Mouse (Mus musculus): ENCODE data around the gene Zbtb48. TPM values are rescaled to one million over a fixed set of nuclear protein-coding genes. Genes with fewer than 3 reads are reported as not detected.
A peak's percentile ranks its signal among the peaks of the same experiment; 100 is the strongest.

Gene Zbtb48
- total and polyA plus RNA-seq, 2 experiments from 2014 or later = 9.0 to 11.3 TPM

GRCm38 (mm10) chr4:152044609-152045008, 17.1 kb upstream of the Zbtb48 start:
- no peak overlapping the region for H3K4me2 ChIP-seq (ENCODE audit: low read depth, low read length)
- TF ChIP-seq EP300 (IDR thresholded peaks at IDR 0.05; ENCODE audit: low read depth) = no peak
- TF ChIP-seq CTCF (IDR thresholded peaks at IDR 0.05; ENCODE audit: low read depth) = no peak
- H3K27me3 ChIP-seq (ENCODE audit: control insufficient read depth, insufficient read depth, low read length) = no peaks in the 10 kb centered on the region
- H3K9ac ChIP-seq (replicated peaks; ENCODE audit: low read depth, low read length) = no peak overlapping the region
- peaks cover 8% of the 10 kb centered on the region; the same call in 1 of the 2 replicates for H3K4me1 ChIP-seq (ENCODE audit: control insufficient read depth, insufficient read depth)
- H3K36me3 ChIP-seq (replicated peaks; ENCODE audit: control insufficient read depth, insufficient read depth, low read length) = peaks cover 73% of the 10 kb centered on the region
- DNase-seq (ENCODE audit: low spot score) = no peak
- H3K9me3 ChIP-seq (replicated peaks; ENCODE audit: control insufficient read depth, low read length) = no peaks in the 10 kb centered on the region
- no peak overlapping the region for H3K4me3 ChIP-seq (ENCODE audit: low read depth, low read length)
- 86% methylated on average over 6 of the region's 6 CpGs for WGBS
- ATAC-seq (ENCODE audit: insufficient read depth, low read depth) = no peak
- no peak overlapping the region for H3K27ac ChIP-seq (ENCODE audit: low read depth)

GRCm38 (mm10) chr4:152043171-152043570, 15.7 kb upstream of the Zbtb48 start:
- Histone ChIP-seq H3K9ac (replicated peaks; ENCODE audit: low read depth, low read length) (no peak overlapping the region), H3K4me2 (ENCODE audit: low read depth, low read length) (no peak overlapping the region), H3K9me3 (replicated peaks; ENCODE audit: control insufficient read depth, low read length) (no peaks in the 10 kb centered on the region), H3K27me3 (ENCODE audit: control insufficient read depth, insufficient read depth, low read length) (no peaks in the 10 kb centered on the region), H3K27ac (ENCODE audit: low read depth) (no peak overlapping the region), H3K4me3 (ENCODE audit: low read depth, low read length) (no peak overlapping the region), H3K4me1 (ENCODE audit: control insufficient read depth, insufficient read depth) (peaks cover 8% of the 10 kb centered on the region; the same call in 1 of the 2 replicates), H3K36me3 (replicated peaks; ENCODE audit: control insufficient read depth, insufficient read depth, low read length) (peaks cover 66% of the 10 kb centered on the region)
- ATAC-seq (ENCODE audit: insufficient read depth, low read depth) (no peak), DNase-seq (ENCODE audit: low spot score) (no peak)
- 90% methylated on average over 3 of the region's 3 CpGs for WGBS
- TF ChIP-seq CTCF (IDR thresholded peaks at IDR 0.05; ENCODE audit: low read depth) = no peak
- no peak for TF ChIP-seq EP300 (IDR thresholded peaks at IDR 0.05; ENCODE audit: low read depth)

GRCm38 (mm10) chr4:152041924-152042641, 14.6 kb upstream of the Zbtb48 start:
- Histone ChIP-seq H3K27me3 (ENCODE audit: control insufficient read depth, insufficient read depth, low read length) (no peaks in the 10 kb centered on the region), H3K9me3 (replicated peaks; ENCODE audit: control insufficient read depth, low read length) (no peaks in the 10 kb centered on the region)

GRCm38 (mm10) chr4:152039831-152040310, 12.4 kb upstream of the Zbtb48 start:
- Histone ChIP-seq H3K4me3 (ENCODE audit: low read depth, low read length) (peak overlapping the region; percentile 98), H3K9ac (replicated peaks; ENCODE audit: low read depth, low read length) (peak overlapping the region; percentile 95), H3K4me1 (ENCODE audit: control insufficient read depth, insufficient read depth) (peaks cover 8% of the 10 kb centered on the region; the same call in 1 of the 2 replicates), H3K27ac (ENCODE audit: low read depth) (peak overlapping the region; percentile 51; the same call in 1 of the 2 replicates), H3K9me3 (replicated peaks; ENCODE audit: control insufficient read depth, low read length) (no peaks in the 10 kb centered on the region), H3K36me3 (replicated peaks; ENCODE audit: control insufficient read depth, insufficient read depth, low read length) (peaks cover 38% of the 10 kb centered on the region), H3K27me3 (ENCODE audit: control insufficient read depth, insufficient read depth, low read length) (no peaks in the 10 kb centered on the region), H3K4me2 (ENCODE audit: low read depth, low read length) (peak overlapping the region; percentile 100)
- 3% methylated on average over 25 of the region's 25 CpGs for WGBS
- no peak for TF ChIP-seq EP300 (IDR thresholded peaks at IDR 0.05; ENCODE audit: low read depth)
- no peak for ATAC-seq (ENCODE audit: insufficient read depth, low read depth)
- no peak for DNase-seq (ENCODE audit: low spot score)

More at GRCm38 (mm10) chr4:152041924-152042641, 14.6 kb upstream of the Zbtb48 start:
- 95% methylated on average over 22 of the region's 22 CpGs for WGBS
- no peak overlapping the region for H3K9ac ChIP-seq (replicated peaks; ENCODE audit: low read depth, low read length)
- H3K4me3 ChIP-seq (ENCODE audit: low read depth, low read length) = no peak overlapping the region
- H3K4me1 ChIP-seq (ENCODE audit: control insufficient read depth, insufficient read depth) = peaks cover 8% of the 10 kb centered on the region; the same call in 1 of the 2 replicates
- no peak for DNase-seq (ENCODE audit: low spot score)
- ATAC-seq (ENCODE audit: insufficient read depth, low read depth) = no peak
- no peak for TF ChIP-seq EP300 (IDR thresholded peaks at IDR 0.05; ENCODE audit: low read depth)
- TF ChIP-seq CTCF (IDR thresholded peaks at IDR 0.05; ENCODE audit: low read depth) = no peak
- no peak overlapping the region for H3K27ac ChIP-seq (ENCODE audit: low read depth)
- peaks cover 56% of the 10 kb centered on the region for H3K36me3 ChIP-seq (replicated peaks; ENCODE audit: control insufficient read depth, insufficient read depth, low read length)
- H3K4me2 ChIP-seq (ENCODE audit: low read depth, low read length) = no peak overlapping the region

GRCm38 (mm10) chr4:152038985-152039830, 11.7 kb upstream of the Zbtb48 start, which contains the start of gene Nol9:
Nol9 (plus strand) TSS chr4:152039321.
- WGBS = under 1% methylated on average over 86 of the region's 86 CpGs
- peak within 1 kb of the TSS; percentile 51; the same call in 1 of the 2 replicates for H3K27ac ChIP-seq (ENCODE audit: low read depth)
- peak; percentile 93 for ATAC-seq (ENCODE audit: insufficient read depth, low read depth)

More at GRCm38 (mm10) chr4:152038985-152039830, 11.7 kb upstream of the Zbtb48 start, which contains the start of gene Nol9:
- H3K27me3 ChIP-seq (ENCODE audit: control insufficient read depth, insufficient read depth, low read length) = no peaks in the 10 kb centered on the region
- no peaks in the 10 kb centered on the region for H3K9me3 ChIP-seq (replicated peaks; ENCODE audit: control insufficient read depth, low read length)
- peak within 1 kb of the TSS; percentile 98 for H3K4me3 ChIP-seq (ENCODE audit: low read depth, low read length)
- TF ChIP-seq CTCF (IDR thresholded peaks at IDR 0.05; ENCODE audit: low read depth) (peak; percentile 94), EP300 (IDR thresholded peaks at IDR 0.05; ENCODE audit: low read depth) (peak; percentile 96; the same call in 1 of the 2 replicates)
- peak; percentile 89 for DNase-seq (ENCODE audit: low spot score)
- H3K9ac ChIP-seq (replicated peaks; ENCODE audit: low read depth, low read length) = peak within 1 kb of the TSS; percentile 95
- H3K4me2 ChIP-seq (ENCODE audit: low read depth, low read length) = peak within 1 kb of the TSS; percentile 100
- H3K4me1 ChIP-seq (ENCODE audit: control insufficient read depth, insufficient read depth) = peaks cover 8% of the 10 kb centered on the region; the same call in 1 of the 2 replicates
- peaks cover 31% of the 10 kb centered on the region for H3K36me3 ChIP-seq (replicated peaks; ENCODE audit: control insufficient read depth, insufficient read depth, low read length)
